Mouse (Mus musculus): ENCODE results near the gene Runx3. TPM values are rescaled to one million over a fixed set of nuclear protein-coding genes. Genes with fewer than 3 reads are reported as not detected.

Runx3 gene
- polyA plus RNA-seq, 1 experiment from 2014 or later = not detected

- H3K9ac ChIP-seq (replicated peaks) = no peak overlapping the region
- H3K4me1 ChIP-seq = no peaks in the 10 kb centered on the region
- no peaks in the 10 kb centered on the region for H3K9me3 ChIP-seq
- H3K4me3 ChIP-seq = no peak overlapping the region
- no peak overlapping the region for H3K4me2 ChIP-seq (replicated peaks)
- ATAC-seq (ENCODE audit: low FRiP score, low read depth) = no peak
- 80% methylated on average over 13 of the region's 13 CpGs for WGBS
- no peaks in the 10 kb centered on the region for H3K27me3 ChIP-seq
- H3K27ac ChIP-seq (replicated peaks) = no peak overlapping the region
- H3K36me3 ChIP-seq = no peaks in the 10 kb centered on the region
Observed at GRCm38 (mm10) chr4:135090613-135091012, 29.8 kb upstream of the Runx3 start.

GRCm38 (mm10) chr4:135092871-135093270 is 27.6 kb upstream of the Runx3 start:
- Histone ChIP-seq H3K27ac (replicated peaks) (no peak overlapping the region), H3K9ac (replicated peaks) (no peak overlapping the region)

GRCm38 (mm10) chr4:135095693-135096092 is 24.8 kb upstream of the Runx3 start:
- Histone ChIP-seq H3K36me3 (no peaks in the 10 kb centered on the region), H3K4me2 (replicated peaks) (no peak overlapping the region), H3K4me1 (no peaks in the 10 kb centered on the region), H3K9me3 (no peaks in the 10 kb centered on the region), H3K4me3 (no peak overlapping the region), H3K27me3 (no peaks in the 10 kb centered on the region), H3K27ac (replicated peaks) (no peak overlapping the region), H3K9ac (replicated peaks) (no peak overlapping the region)
- ATAC-seq (ENCODE audit: low FRiP score, low read depth) = no peak
- WGBS = 88% methylated on average over 8 of the region's 8 CpGs

More at GRCm38 (mm10) chr4:135092871-135093270, 27.6 kb upstream of the Runx3 start:
- no peaks in the 10 kb centered on the region for H3K4me1 ChIP-seq
- no peak overlapping the region for H3K4me3 ChIP-seq
- H3K4me2 ChIP-seq (replicated peaks) = no peak overlapping the region
- WGBS = 74% methylated on average over 3 of the region's 3 CpGs
- no peak for ATAC-seq (ENCODE audit: low FRiP score, low read depth)
- no peaks in the 10 kb centered on the region for H3K9me3 ChIP-seq
- H3K36me3 ChIP-seq = no peaks in the 10 kb centered on the region
- H3K27me3 ChIP-seq = no peaks in the 10 kb centered on the region

- H3K36me3 ChIP-seq = no peaks in the 10 kb centered on the region
- H3K9ac ChIP-seq (replicated peaks) = no peak overlapping the region
- H3K27me3 ChIP-seq = no peaks in the 10 kb centered on the region
- no peak overlapping the region for H3K4me3 ChIP-seq
- no peak overlapping the region for H3K27ac ChIP-seq (replicated peaks)
- no peaks in the 10 kb centered on the region for H3K4me1 ChIP-seq
- no peak overlapping the region for H3K4me2 ChIP-seq (replicated peaks)
- WGBS = 84% methylated on average over 17 of the region's 17 CpGs
- no peaks in the 10 kb centered on the region for H3K9me3 ChIP-seq
- ATAC-seq (ENCODE audit: low FRiP score, low read depth) = no peak
Observed at GRCm38 (mm10) chr4:135097910-135098891, 22.3 kb upstream of the Runx3 start.

GRCm38 (mm10) chr4:135102019-135102740 is 18.3 kb upstream of the Runx3 start:
- H3K4me2 ChIP-seq (replicated peaks) = no peak overlapping the region
- no peaks in the 10 kb centered on the region for H3K4me1 ChIP-seq
- H3K27me3 ChIP-seq = no peaks in the 10 kb centered on the region; the same call in 1 of the 2 replicates
- WGBS = 82% methylated on average over 13 of the region's 13 CpGs
- H3K36me3 ChIP-seq = no peaks in the 10 kb centered on the region
- H3K27ac ChIP-seq (replicated peaks) = no peak overlapping the region
- H3K4me3 ChIP-seq = no peak overlapping the region
- H3K9ac ChIP-seq (replicated peaks) = no peak overlapping the region
- H3K9me3 ChIP-seq = no peaks in the 10 kb centered on the region
- ATAC-seq (ENCODE audit: low FRiP score, low read depth) = no peak

- H3K9ac ChIP-seq (replicated peaks) = no peak overlapping the region
- no peak overlapping the region for H3K4me3 ChIP-seq
- H3K27ac ChIP-seq (replicated peaks) = no peak overlapping the region
- no peak for ATAC-seq (ENCODE audit: low FRiP score, low read depth)
- H3K36me3 ChIP-seq = no peaks in the 10 kb centered on the region
- H3K9me3 ChIP-seq = no peaks in the 10 kb centered on the region
- no peaks in the 10 kb centered on the region for H3K4me1 ChIP-seq
- no peak overlapping the region for H3K4me2 ChIP-seq (replicated peaks)
- no peaks in the 10 kb centered on the region; the same call in 1 of the 2 replicates for H3K27me3 ChIP-seq
- 67% methylated on average over 4 of the region's 4 CpGs for WGBS
Observed at GRCm38 (mm10) chr4:135102761-135103160, 17.7 kb upstream of the Runx3 start.

- H3K9ac ChIP-seq (replicated peaks) = no peak overlapping the region
- no peak for ATAC-seq (ENCODE audit: low FRiP score, low read depth)
- no peaks in the 10 kb centered on the region; the same call in 1 of the 2 replicates for H3K27me3 ChIP-seq
- no peak overlapping the region for H3K27ac ChIP-seq (replicated peaks)
- 68% methylated on average over 5 of the region's 5 CpGs for WGBS
- H3K4me1 ChIP-seq = no peaks in the 10 kb centered on the region
- no peak overlapping the region for H3K4me3 ChIP-seq
- no peaks in the 10 kb centered on the region for H3K36me3 ChIP-seq
- no peaks in the 10 kb centered on the region for H3K9me3 ChIP-seq
- no peak overlapping the region for H3K4me2 ChIP-seq (replicated peaks)
Observed at GRCm38 (mm10) chr4:135103800-135104199, 16.7 kb upstream of the Runx3 start.

- H3K9me3 ChIP-seq = no peaks in the 10 kb centered on the region
- no peaks in the 10 kb centered on the region for H3K4me1 ChIP-seq
- ATAC-seq (ENCODE audit: low FRiP score, low read depth) = no peak
- H3K4me3 ChIP-seq = no peak overlapping the region
- no peak overlapping the region for H3K27ac ChIP-seq (replicated peaks)
- H3K36me3 ChIP-seq = no peaks in the 10 kb centered on the region
- no peak overlapping the region for H3K4me2 ChIP-seq (replicated peaks)
- H3K9ac ChIP-seq (replicated peaks) = no peak overlapping the region
- 65% methylated on average over 4 of the region's 4 CpGs for WGBS
- no peaks in the 10 kb centered on the region; the same call in 1 of the 2 replicates for H3K27me3 ChIP-seq
Observed at GRCm38 (mm10) chr4:135106968-135107367, 13.5 kb upstream of the Runx3 start.

- no peak for ATAC-seq (ENCODE audit: low FRiP score, low read depth)
- WGBS = 73% methylated on average over 3 of the region's 3 CpGs
- no peaks in the 10 kb centered on the region for H3K4me1 ChIP-seq
- no peak overlapping the region for H3K27ac ChIP-seq (replicated peaks)
- no peak overlapping the region for H3K4me2 ChIP-seq (replicated peaks)
- H3K27me3 ChIP-seq = no peaks in the 10 kb centered on the region; the same call in 1 of the 2 replicates
- H3K9me3 ChIP-seq = peaks cover 4% of the 10 kb centered on the region; the same call in 1 of the 2 replicates
- no peak overlapping the region for H3K9ac ChIP-seq (replicated peaks)
- no peaks in the 10 kb centered on the region for H3K36me3 ChIP-seq
- H3K4me3 ChIP-seq = no peak overlapping the region
Observed at GRCm38 (mm10) chr4:135108666-135109065, 11.8 kb upstream of the Runx3 start.

- Histone ChIP-seq H3K9ac (replicated peaks) (no peak overlapping the region), H3K36me3 (no peaks in the 10 kb centered on the region), H3K27ac (replicated peaks) (no peak overlapping the region), H3K4me2 (replicated peaks) (no peak overlapping the region), H3K4me1 (no peaks in the 10 kb centered on the region; the same call in 1 of the 2 replicates), H3K9me3 (peaks cover 4% of the 10 kb centered on the region; the same call in 1 of the 2 replicates), H3K4me3 (no peak overlapping the region), H3K27me3 (no peaks in the 10 kb centered on the region)
- 81% methylated on average over 8 of the region's 8 CpGs for WGBS
- ATAC-seq (ENCODE audit: low FRiP score, low read depth) = no peak
Observed at GRCm38 (mm10) chr4:135113656-135114055, 6.8 kb upstream of the Runx3 start.

GRCm38 (mm10) chr4:135114301-135114700 is 6.2 kb upstream of the Runx3 start:
- ATAC-seq (ENCODE audit: low FRiP score, low read depth) = no peak

More at GRCm38 (mm10) chr4:135114301-135114700, 6.2 kb upstream of the Runx3 start:
- H3K4me3 ChIP-seq = no peak overlapping the region
- no peak overlapping the region for H3K4me2 ChIP-seq (replicated peaks)
- H3K27ac ChIP-seq (replicated peaks) = no peak overlapping the region
- H3K27me3 ChIP-seq = no peaks in the 10 kb centered on the region
- no peaks in the 10 kb centered on the region for H3K36me3 ChIP-seq
- no peak overlapping the region for H3K9ac ChIP-seq (replicated peaks)
- no peaks in the 10 kb centered on the region; the same call in 1 of the 2 replicates for H3K4me1 ChIP-seq
- WGBS = 86% methylated on average over 10 of the region's 10 CpGs
- H3K9me3 ChIP-seq = peaks cover 4% of the 10 kb centered on the region; the same call in 1 of the 2 replicates

Data from midbrain, embryonic 12.5 days (tissue).